Mouse (Mus musculus) T-cell, adult 2 months (primary cell): ENCODE results near the gene Myh9.
"Not testable (repeated sequence)": the region's sequence is repeated elsewhere in the genome, so short reads cannot be mapped to it uniquely, and the experiment has no call there.

Source experiments
- DNase-seq: peaks from one replicate; pipeline ENCODE4 v3.0.0; 2022; ENCODE audit warnings: low spot score

Gene Myh9

GRCm38 (mm10) chr15:77867231-77867968 lies 25.4 kb upstream of the Myh9 start:
- not testable (repeated sequence) for DNase-seq

GRCm38 (mm10) chr15:77866583-77867220 lies 24.7 kb upstream of the Myh9 start:
- no peak for DNase-seq

- DNase-seq: no peak
Observed at GRCm38 (mm10) chr15:77864063-77864758, 22.2 kb upstream of the Myh9 start.

- DNase-seq: no peak
Observed at GRCm38 (mm10) chr15:77862991-77863972, 21.3 kb upstream of the Myh9 start.

- DNase-seq: no peak
Observed at GRCm38 (mm10) chr15:77860081-77860665, 18.2 kb upstream of the Myh9 start.

- peak; percentile 71 for DNase-seq
Observed at GRCm38 (mm10) chr15:77857662-77858156, 15.7 kb upstream of the Myh9 start.

- DNase-seq: no peak
Observed at GRCm38 (mm10) chr15:77856541-77856940, 14.6 kb upstream of the Myh9 start.

- no peak for DNase-seq
Observed at GRCm38 (mm10) chr15:77855301-77855700, 13.3 kb upstream of the Myh9 start.

GRCm38 (mm10) chr15:77852001-77852400 lies 10.0 kb upstream of the Myh9 start:
- DNase-seq: no peak

- DNase-seq: no peak
Observed at GRCm38 (mm10) chr15:77851136-77851535, 9.2 kb upstream of the Myh9 start.

GRCm38 (mm10) chr15:77849572-77850229 lies 7.7 kb upstream of the Myh9 start:
- peak; percentile 85 for DNase-seq

GRCm38 (mm10) chr15:77849039-77849436 lies 7.1 kb upstream of the Myh9 start:
- no peak for DNase-seq

- no peak for DNase-seq
Observed at GRCm38 (mm10) chr15:77848415-77849038, 6.6 kb upstream of the Myh9 start.

- DNase-seq: no peak
Observed at GRCm38 (mm10) chr15:77847826-77848225, 5.9 kb upstream of the Myh9 start.

- no peak for DNase-seq
Observed at GRCm38 (mm10) chr15:77847108-77847507, 5.1 kb upstream of the Myh9 start.

GRCm38 (mm10) chr15:77845931-77846595 lies 4.1 kb upstream of the Myh9 start:
- not testable (repeated sequence) for DNase-seq

- DNase-seq: no peak
Observed at GRCm38 (mm10) chr15:77844955-77845635, 3.1 kb upstream of the Myh9 start.

- DNase-seq: no peak
Observed at GRCm38 (mm10) chr15:77844048-77844447, 2.1 kb upstream of the Myh9 start.

- not testable (repeated sequence) for DNase-seq
Observed at GRCm38 (mm10) chr15:77843494-77844041, 1.6 kb upstream of the Myh9 start.
